18 mouse cellular contexts compared by ENCODE assay signal in the genomic region with DNA sequence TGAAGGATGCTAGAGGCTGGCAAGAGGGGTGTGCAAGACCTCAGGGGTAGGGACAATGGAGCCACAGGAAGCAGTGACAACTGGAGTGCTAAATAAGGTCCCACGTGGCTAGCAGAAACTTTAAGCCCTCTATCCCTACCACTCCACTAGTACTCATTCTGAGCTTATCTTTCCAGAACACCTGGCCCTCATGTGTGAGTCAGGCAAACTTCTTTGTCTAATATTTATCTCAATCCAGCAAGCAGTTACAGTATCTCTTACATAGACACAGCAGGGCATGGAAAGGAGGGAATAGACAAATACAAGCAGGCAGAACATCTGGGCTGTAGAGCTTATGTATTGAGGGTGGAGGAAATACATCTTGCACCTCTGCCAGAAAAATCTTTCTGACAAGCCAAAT.
DNase-seq lines count a peak whose midpoint lies in the region; ATAC-seq and TF ChIP-seq lines count a peak whose summit lies in the region.
"Had no signal": no experiment of that assay in that cellular context is flagged by ENCODE, and none has a peak within 500 bp of the region (broad histone marks: within the 10 kb centered on the region; RNA-seq: fewer than 3 reads in every experiment).

No protein-coding gene starts in this region.

- H3K79me2 ChIP-seq in MEL (ENCODE audit: control insufficient read depth, insufficient read depth, low read length, poor library complexity): no peaks in the 10 kb centered on the region

- 10% methylated on average over 1 of the region's 1 CpGs for WGBS in heart, embryonic 12.5 days
- WGBS in liver, embryonic 16.5 days (ENCODE audit: insufficient replicate concordance): 7% methylated on average over 1 of the region's 1 CpGs

- no peak for TF ChIP-seq RAD21 in MEL (IDR thresholded peaks at IDR 0.05; ENCODE audit: low read depth, low read length)

- TF ChIP-seq CTCF in MEL (IDR thresholded peaks at IDR 0.05 in 2 of 3, conservative IDR thresholded peaks at IDR 0.05 in 1 of 3; ENCODE audit: control insufficient read depth in 1 of 3, insufficient read depth in 1 of 3, low read depth in 2 of 3, low read length in 3 of 3, poor library complexity in 1 of 3, severe bottlenecking in 1 of 3): no peak

- no peak overlapping the region for H3K4me3 ChIP-seq in heart, embryonic 12.5 days
- H3K4me3 ChIP-seq in MEL (ENCODE audit: control insufficient read depth in 1 of 2, insufficient read depth in 1 of 2, low read depth in 2 of 2, low read length in 2 of 2): no peak overlapping the region
- H3K4me3 ChIP-seq in liver, embryonic 16.5 days (ENCODE audit: low read depth, low read length): no peak overlapping the region
- H3K4me3 ChIP-seq: embryonic facial prominence, embryonic 13.5 days; forebrain, embryonic 12.5 days; gastrocnemius, adult 2 months; limb, embryonic 12.5 days had no signal

- TF ChIP-seq POLR2A in MEL (IDR thresholded peaks at IDR 0.05; ENCODE audit: control insufficient read depth in 1 of 2, insufficient read depth in 1 of 2, low read depth in 1 of 2, low read length in 2 of 2, poor library complexity in 1 of 2): no peak

- no peak overlapping the region for H3K27ac ChIP-seq in heart, embryonic 12.5 days (ENCODE audit: poor library complexity, severe bottlenecking)
- no peak overlapping the region for H3K27ac ChIP-seq in MEL (ENCODE audit: control insufficient read depth, low read depth, low read length)
- no peak overlapping the region for H3K27ac ChIP-seq in liver, embryonic 16.5 days (ENCODE audit: low read length)
- H3K27ac ChIP-seq: embryonic facial prominence, embryonic 13.5 days; forebrain, embryonic 12.5 days; gastrocnemius, adult 2 months; limb, embryonic 12.5 days had no signal

- peak; percentile 96 for ATAC-seq in heart, embryonic 12.5 days (ENCODE audit: insufficient number of reproducible peaks, low FRiP score)
- peak; percentile 67 for ATAC-seq in liver, embryonic 16.5 days (ENCODE audit: low read depth)

- peak; percentile 64 to 81 for TF ChIP-seq EP300 in MEL (IDR thresholded peaks at IDR 0.05; ENCODE audit: low read depth in 1 of 2, low read length in 2 of 2)

- H3K9me3 ChIP-seq in heart, embryonic 12.5 days (replicated peaks): no peaks in the 10 kb centered on the region
- H3K9me3 ChIP-seq in MEL (replicated peaks; ENCODE audit: insufficient read depth, low read length): no peaks in the 10 kb centered on the region
- no peaks in the 10 kb centered on the region for H3K9me3 ChIP-seq in liver, embryonic 16.5 days (replicated peaks; ENCODE audit: control insufficient read depth, low read length)
- H3K9me3 ChIP-seq: embryonic facial prominence, embryonic 13.5 days; forebrain, embryonic 12.5 days; limb, embryonic 12.5 days had no signal

- H3K27me3 ChIP-seq in heart, embryonic 12.5 days (replicated peaks): no peaks in the 10 kb centered on the region
- no peaks in the 10 kb centered on the region for H3K27me3 ChIP-seq in MEL (ENCODE audit: control insufficient read depth in 1 of 2, insufficient read depth in 2 of 2, low read length in 2 of 2)
- H3K27me3 ChIP-seq in liver, embryonic 16.5 days (ENCODE audit: control insufficient read depth, insufficient read depth, low read depth, low read length): no peaks in the 10 kb centered on the region
- H3K27me3 ChIP-seq: embryonic facial prominence, embryonic 13.5 days; forebrain, embryonic 12.5 days; limb, embryonic 12.5 days had no signal

- DNase-seq in heart, adult 8-10 months (ENCODE audit: low spot score): no peak
- peak; percentile 61 for DNase-seq in MEL (ENCODE audit: low read depth, low spot score)
- DNase-seq in embryo, embryonic 11.5 days (ENCODE audit: low read depth, low spot score): peak; percentile 8
- no peak for DNase-seq in adrenal gland, postnatal 4 days (ENCODE audit: low spot score in 2 of 2)
- DNase-seq in gastrocnemius, postnatal 10 days: no peak
- DNase-seq in gastrocnemius, adult 18-20 months (ENCODE audit: low spot score): no peak
- DNase-seq: adrenal gland, adult 2 months; cerebellum, adult 11-12 months; gastrocnemius, adult 2 months; heart, postnatal 4 days; kidney, adult 9 months; lung, postnatal 36 days; right cerebral cortex, adult 18-20 months had no signal

- H3K4me2 ChIP-seq in heart, embryonic 12.5 days: no peak overlapping the region
- no peak overlapping the region for H3K4me2 ChIP-seq in liver, embryonic 16.5 days (ENCODE audit: low read depth, low read length)
- H3K4me2 ChIP-seq: embryonic facial prominence, embryonic 13.5 days; forebrain, embryonic 12.5 days; limb, embryonic 12.5 days had no signal

- no peak overlapping the region for H3K9ac ChIP-seq in heart, embryonic 12.5 days
- no peak overlapping the region for H3K9ac ChIP-seq in MEL (ENCODE audit: control insufficient read depth, low read depth, low read length, poor library complexity, severe bottlenecking)
- H3K9ac ChIP-seq in liver, embryonic 16.5 days (ENCODE audit: low read depth, low read length): no peak overlapping the region
- H3K9ac ChIP-seq: embryonic facial prominence, embryonic 13.5 days; forebrain, embryonic 12.5 days; limb, embryonic 12.5 days had no signal

- H3K4me1 ChIP-seq in heart, embryonic 12.5 days (replicated peaks): no peaks in the 10 kb centered on the region
- H3K4me1 ChIP-seq in MEL (ENCODE audit: control insufficient read depth in 1 of 2, insufficient read depth in 2 of 2, low read length in 2 of 2): no peaks in the 10 kb centered on the region
- H3K4me1 ChIP-seq in liver, embryonic 16.5 days (ENCODE audit: control insufficient read depth, low read depth, low read length): no peaks in the 10 kb centered on the region
- H3K4me1 ChIP-seq: embryonic facial prominence, embryonic 13.5 days; forebrain, embryonic 12.5 days; limb, embryonic 12.5 days had no signal

- H3K36me3 ChIP-seq in heart, embryonic 12.5 days: no peaks in the 10 kb centered on the region
- H3K36me3 ChIP-seq in MEL (ENCODE audit: control insufficient read depth in 1 of 2, insufficient read depth in 2 of 2, low read length in 2 of 2): no peaks in the 10 kb centered on the region
- H3K36me3 ChIP-seq in liver, embryonic 16.5 days (ENCODE audit: control insufficient read depth, insufficient read depth): no peaks in the 10 kb centered on the region
- H3K36me3 ChIP-seq: embryonic facial prominence, embryonic 13.5 days; forebrain, embryonic 12.5 days; limb, embryonic 12.5 days had no signal

TF ChIP-seq in MEL, 35 proteins besides CTCF, POLR2A, EP300 and RAD21 (continues in another document):
- TF ChIP-seq UBTF (IDR thresholded peaks at IDR 0.05; ENCODE audit: borderline replicate concordance, insufficient read depth, low read depth, low read length): no peak
- no peak for TF ChIP-seq NELFE (IDR thresholded peaks at IDR 0.05; ENCODE audit: low read depth, low read length)
- TF ChIP-seq NRF1 (IDR thresholded peaks at IDR 0.05; ENCODE audit: insufficient read depth, low read depth, low read length, poor library complexity, severe bottlenecking): no peak
- 0 out of 2 replicates have a peak, but pooled peaks have one; percentile 39 for TF ChIP-seq MYC (IDR thresholded peaks at IDR 0.05; ENCODE audit: low read depth, low read length)
- no peak for TF ChIP-seq USF2 (IDR thresholded peaks at IDR 0.05; ENCODE audit: borderline replicate concordance in 1 of 2, insufficient read depth in 1 of 2, low read depth in 1 of 2, low read length in 2 of 2)
- 0 out of 2 replicates have a peak, but pooled peaks have one; percentile 12 for TF ChIP-seq RCOR1 (IDR thresholded peaks at IDR 0.05; ENCODE audit: low read depth, low read length)
- TF ChIP-seq MAFK (IDR thresholded peaks at IDR 0.05; ENCODE audit: borderline replicate concordance, low read depth, low read length): no peak
- TF ChIP-seq HCFC1 (IDR thresholded peaks at IDR 0.05; ENCODE audit: low read depth, low read length): no peak
- no peak for TF ChIP-seq E2F4 (IDR thresholded peaks at IDR 0.05; ENCODE audit: borderline replicate concordance, low read depth, low read length)
- no peak for TF ChIP-seq JUND (IDR thresholded peaks at IDR 0.05; ENCODE audit: low read depth, low read length)
- no peak for TF ChIP-seq POLR2AphosphoS2 (IDR thresholded peaks at IDR 0.05; ENCODE audit: low read length)
- TF ChIP-seq TCF12 (IDR thresholded peaks at IDR 0.05; ENCODE audit: low read depth, low read length): peak; percentile 76
- peak; percentile 19; the same call in 1 of the 2 replicates for TF ChIP-seq SIN3A (IDR thresholded peaks at IDR 0.05; ENCODE audit: low read length)
- TF ChIP-seq ZKSCAN1 (IDR thresholded peaks at IDR 0.05; ENCODE audit: low read depth, low read length): no peak
- no peak for TF ChIP-seq ZMIZ1 (IDR thresholded peaks at IDR 0.05; ENCODE audit: low read depth, low read length)
- no peak for TF ChIP-seq TBP (IDR thresholded peaks at IDR 0.05; ENCODE audit: low read depth, low read length)
- no peak for TF ChIP-seq MEF2A (IDR thresholded peaks at IDR 0.05; ENCODE audit: extremely low read depth, insufficient replicate concordance, low read depth, low read length, poor library complexity, severe bottlenecking)
- peak; percentile 48 for TF ChIP-seq TAL1 (IDR thresholded peaks at IDR 0.05; ENCODE audit: low read length)
- no peak for TF ChIP-seq ZNF384 (IDR thresholded peaks at IDR 0.05; ENCODE audit: low read depth, low read length)
- 0 out of 2 replicates have a peak, but pooled peaks have one; percentile 22 for TF ChIP-seq MAX (IDR thresholded peaks at IDR 0.05; ENCODE audit: low read length)
- TF ChIP-seq ETS1 (IDR thresholded peaks at IDR 0.05; ENCODE audit: low read depth, low read length): peak; percentile 47; the same call in 1 of the 2 replicates
- no peak for TF ChIP-seq ZC3H11A (IDR thresholded peaks at IDR 0.05; ENCODE audit: low read depth, low read length)
- no peak for TF ChIP-seq KAT2A (conservative IDR thresholded peaks at IDR 0.05; ENCODE audit: low read depth, low read length)
- TF ChIP-seq CHD1 (IDR thresholded peaks at IDR 0.05; ENCODE audit: low read depth, low read length): no peak
- TF ChIP-seq CHD2 (IDR thresholded peaks at IDR 0.05; ENCODE audit: low read length): no peak
- no peak for TF ChIP-seq GABPA (IDR thresholded peaks at IDR 0.05; ENCODE audit: low read depth, low read length)
- TF ChIP-seq GATA1 (IDR thresholded peaks at IDR 0.05; ENCODE audit: low read depth, low read length): peak; percentile 60
- no peak for TF ChIP-seq USF1 (IDR thresholded peaks at IDR 0.05; ENCODE audit: low read depth, low read length)
- no peak for TF ChIP-seq MYB (IDR thresholded peaks at IDR 0.05; ENCODE audit: low read depth, low read length)
- TF ChIP-seq BHLHE40 (IDR thresholded peaks at IDR 0.05; ENCODE audit: borderline replicate concordance, low read depth, low read length): no peak
- no peak for TF ChIP-seq SMC3 (IDR thresholded peaks at IDR 0.05; ENCODE audit: low read depth, low read length)
- no peak for TF ChIP-seq MXI1 (IDR thresholded peaks at IDR 0.05; ENCODE audit: low read depth, low read length)
- no peak for TF ChIP-seq ELF1 (IDR thresholded peaks at IDR 0.05; ENCODE audit: low read depth, low read length)

Comparison
In these comparisons a context has a peak if more than half of its experiments do, and no peak if none do; other contexts are left out.
1. DNase-seq: peak in MEL (single experiment) and embryo, embryonic 11.5 days (single experiment); none in heart, adult 8-10 months (single experiment), adrenal gland, postnatal 4 days (0 of 2), gastrocnemius, postnatal 10 days (single experiment) and gastrocnemius, adult 18-20 months (single experiment).